Mouse (Mus musculus): ENCODE measurements around the gene Krtap11-1. TPM values are rescaled to one million over a fixed set of nuclear protein-coding genes. Genes with fewer than 3 reads are reported as not detected.

Krtap11-1 gene
- polyA plus RNA-seq, 1 experiment from 2014 or later: not detected

- Histone ChIP-seq H3K27me3 (no peaks in the 10 kb centered on the region), H3K4me2 (no peak overlapping the region), H3K4me1 (no peaks in the 10 kb centered on the region), H3K36me3 (no peaks in the 10 kb centered on the region), H3K9ac (no peak overlapping the region), H3K9me3 (no peaks in the 10 kb centered on the region), H3K27ac (no peak overlapping the region), H3K4me3 (no peak overlapping the region)
- WGBS: 64% methylated on average over 7 of the region's 7 CpGs
- no peak for ATAC-seq (ENCODE audit: borderline replicate concordance, extremely low read depth, low FRiP score, low TSS enrichment)
Measured at GRCm38 (mm10) chr16:89568141-89568540, 2.8 kb downstream of the Krtap11-1 start.

GRCm38 (mm10) chr16:89550298-89550697, 20.7 kb downstream of the Krtap11-1 start:
- Histone ChIP-seq H3K9me3 (no peaks in the 10 kb centered on the region), H3K4me3 (no peak overlapping the region), H3K27ac (no peak overlapping the region), H3K4me2 (no peak overlapping the region), H3K36me3 (no peaks in the 10 kb centered on the region), H3K4me1 (no peaks in the 10 kb centered on the region), H3K9ac (no peak overlapping the region), H3K27me3 (no peaks in the 10 kb centered on the region)
- ATAC-seq (ENCODE audit: borderline replicate concordance, extremely low read depth, low FRiP score, low TSS enrichment): no peak

- Histone ChIP-seq H3K4me1 (no peaks in the 10 kb centered on the region), H3K4me2 (no peak overlapping the region), H3K9ac (no peak overlapping the region), H3K27ac (no peak overlapping the region), H3K27me3 (no peaks in the 10 kb centered on the region), H3K36me3 (no peaks in the 10 kb centered on the region), H3K9me3 (no peaks in the 10 kb centered on the region), H3K4me3 (no peak overlapping the region)
- no peak for ATAC-seq (ENCODE audit: borderline replicate concordance, extremely low read depth, low FRiP score, low TSS enrichment)
- WGBS: 82% methylated on average over 5 of the region's 5 CpGs
Measured at GRCm38 (mm10) chr16:89538031-89538484, 32.9 kb downstream of the Krtap11-1 start.

DNA sequence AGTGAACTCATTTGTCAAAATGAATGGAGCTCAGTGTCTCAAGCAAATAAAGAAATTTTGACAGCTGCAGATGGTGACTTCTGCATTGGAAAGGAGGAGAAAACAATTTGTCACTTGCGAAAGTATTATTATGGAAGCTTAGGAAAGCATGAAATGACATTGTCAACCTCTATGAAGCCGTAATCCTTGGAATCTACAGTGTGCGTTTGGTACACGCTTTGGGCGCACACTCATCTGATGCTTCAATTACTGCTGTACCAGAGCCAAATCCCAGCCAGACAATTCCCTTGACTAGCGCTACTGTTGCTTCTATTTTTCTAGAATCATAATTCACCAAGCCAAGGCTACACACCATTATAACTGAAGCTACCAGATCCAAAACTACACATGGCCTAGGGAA, 33.6 kb downstream of the Krtap11-1 start:
- ATAC-seq (ENCODE audit: borderline replicate concordance, extremely low read depth, low FRiP score, low TSS enrichment): no peak

GRCm38 (mm10) chr16:89530547-89530946, 40.4 kb downstream of the Krtap11-1 start:
- Histone ChIP-seq H3K9me3 (no peaks in the 10 kb centered on the region), H3K4me3 (no peak overlapping the region), H3K27me3 (no peaks in the 10 kb centered on the region), H3K27ac (no peak overlapping the region), H3K9ac (no peak overlapping the region), H3K4me2 (no peak overlapping the region), H3K4me1 (no peaks in the 10 kb centered on the region), H3K36me3 (no peaks in the 10 kb centered on the region)
- WGBS: 35% methylated on average over 7 of the region's 7 CpGs
- no peak for ATAC-seq (ENCODE audit: borderline replicate concordance, extremely low read depth, low FRiP score, low TSS enrichment)

More for the DNA sequence above, 33.6 kb downstream of the Krtap11-1 start:
- Histone ChIP-seq H3K9ac (no peak overlapping the region), H3K9me3 (no peaks in the 10 kb centered on the region), H3K27me3 (no peaks in the 10 kb centered on the region), H3K4me2 (no peak overlapping the region), H3K4me1 (no peaks in the 10 kb centered on the region), H3K36me3 (no peaks in the 10 kb centered on the region), H3K27ac (no peak overlapping the region), H3K4me3 (no peak overlapping the region)
- 91% methylated on average over 6 of the region's 6 CpGs for WGBS

GRCm38 (mm10) chr16:89529846-89530245, 41.1 kb downstream of the Krtap11-1 start:
- Histone ChIP-seq H3K4me3 (no peak overlapping the region), H3K27me3 (no peaks in the 10 kb centered on the region), H3K4me1 (no peaks in the 10 kb centered on the region), H3K36me3 (no peaks in the 10 kb centered on the region), H3K4me2 (no peak overlapping the region), H3K27ac (no peak overlapping the region), H3K9me3 (no peaks in the 10 kb centered on the region), H3K9ac (no peak overlapping the region)
- WGBS: 43% methylated on average over 7 of the region's 7 CpGs
- no peak for ATAC-seq (ENCODE audit: borderline replicate concordance, extremely low read depth, low FRiP score, low TSS enrichment)

- no peak overlapping the region for H3K9ac ChIP-seq
- H3K4me1 ChIP-seq: no peaks in the 10 kb centered on the region
- H3K27me3 ChIP-seq: no peaks in the 10 kb centered on the region
- H3K27ac ChIP-seq: no peak overlapping the region
- ATAC-seq (ENCODE audit: borderline replicate concordance, extremely low read depth, low FRiP score, low TSS enrichment): 0 out of 2 replicates have a peak, but pooled peaks have one; percentile 11
- H3K9me3 ChIP-seq: no peaks in the 10 kb centered on the region
- 86% methylated on average over 3 of the region's 3 CpGs for WGBS
- no peaks in the 10 kb centered on the region for H3K36me3 ChIP-seq
- no peak overlapping the region for H3K4me2 ChIP-seq
- H3K4me3 ChIP-seq: no peak overlapping the region
Measured at GRCm38 (mm10) chr16:89528380-89528779, 42.6 kb downstream of the Krtap11-1 start.

DNA sequence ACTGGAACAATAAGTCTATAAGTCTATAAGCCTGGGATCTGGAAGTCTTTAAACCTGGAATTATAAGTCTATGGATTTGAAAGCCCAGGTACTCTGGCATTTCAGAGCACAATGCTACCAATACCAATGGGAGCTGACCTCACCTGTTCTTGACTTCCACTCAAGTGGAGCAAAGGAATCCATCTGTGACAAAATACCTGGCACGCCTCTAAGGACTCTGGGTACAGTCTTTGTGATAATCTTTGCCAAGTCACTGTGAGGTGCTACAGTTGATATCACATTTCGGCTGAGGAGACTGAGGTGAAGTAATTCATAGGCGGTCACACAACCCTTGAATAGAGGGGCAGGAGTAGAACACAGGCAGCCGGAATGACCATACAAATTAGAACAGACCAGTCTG, 50.0 kb downstream of the Krtap11-1 start:
- H3K9me3 ChIP-seq: no peaks in the 10 kb centered on the region
- H3K27ac ChIP-seq: no peak overlapping the region
- no peaks in the 10 kb centered on the region for H3K27me3 ChIP-seq
- no peak for ATAC-seq (ENCODE audit: borderline replicate concordance, extremely low read depth, low FRiP score, low TSS enrichment)
- no peaks in the 10 kb centered on the region for H3K36me3 ChIP-seq
- no peak overlapping the region for H3K4me2 ChIP-seq
- no peak overlapping the region for H3K9ac ChIP-seq
- H3K4me1 ChIP-seq: no peaks in the 10 kb centered on the region
- H3K4me3 ChIP-seq: no peak overlapping the region
- WGBS: 76% methylated on average over 4 of the region's 4 CpGs

DNA sequence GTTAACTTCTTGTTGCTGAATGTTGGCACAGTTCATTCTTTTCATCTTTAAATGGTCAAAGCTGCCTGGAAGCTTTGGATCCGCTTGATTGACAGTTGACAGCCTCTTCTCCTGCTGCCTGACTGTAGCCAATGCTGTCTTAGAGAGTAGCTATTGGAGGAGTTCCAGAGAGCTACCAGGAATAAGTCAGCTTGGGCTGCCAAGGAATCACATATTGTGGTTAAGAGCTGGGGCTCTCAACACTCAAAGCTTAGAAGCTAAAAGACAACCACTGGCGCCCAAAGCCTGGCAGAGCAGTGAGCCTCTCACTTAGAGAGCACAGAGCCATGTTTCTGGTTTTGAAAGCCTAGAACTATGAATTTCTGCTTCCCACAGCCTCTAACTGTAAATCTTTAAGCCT, 50.4 kb downstream of the Krtap11-1 start:
- Histone ChIP-seq H3K9me3 (no peaks in the 10 kb centered on the region), H3K36me3 (no peaks in the 10 kb centered on the region), H3K27ac (no peak overlapping the region), H3K27me3 (no peaks in the 10 kb centered on the region), H3K4me2 (no peak overlapping the region), H3K4me3 (no peak overlapping the region), H3K4me1 (no peaks in the 10 kb centered on the region), H3K9ac (no peak overlapping the region)
- 88% methylated on average over 2 of the region's 2 CpGs for WGBS
- ATAC-seq (ENCODE audit: borderline replicate concordance, extremely low read depth, low FRiP score, low TSS enrichment): no peak

Other genes with a start within 250 kb of the Krtap11-1 start
- gene Krtap21-1, start 167.3 kb downstream of the Krtap11-1 start, polyA plus RNA-seq (2015; fragmentation: Nextera tagmentation; extraction: Ambion mirVana): not detected in 2 replicates
- gene Krtap6-2, start 151.1 kb downstream of the Krtap11-1 start, polyA plus RNA-seq (2015; fragmentation: Nextera tagmentation; extraction: Ambion mirVana): not detected in 2 replicates
- not detected in 2 replicates for gene Krtap8-1, start 83.2 kb downstream of the Krtap11-1 start, polyA plus RNA-seq (2015; fragmentation: Nextera tagmentation; extraction: Ambion mirVana)
- not detected in 2 replicates for gene Krtap7-1, start 62.9 kb downstream of the Krtap11-1 start, polyA plus RNA-seq (2015; fragmentation: Nextera tagmentation; extraction: Ambion mirVana)